Mouse (Mus musculus): ENCODE measurements around the gene Fndc3b. TPM values are rescaled to one million over a fixed set of nuclear protein-coding genes. Genes with fewer than 3 reads are reported as not detected.

Fndc3b gene
- polyA plus RNA-seq (2015; fragmentation: Illumina TruSeq; extraction: RNeasy Lipid Tissue Mini Kit (QIAGEN cat#74804); ENCODE audit: insufficient read depth, low read depth, low replicate concordance): 8.9 TPM

GRCm38 (mm10) chr3:27710648-27711428 is at the start of gene Fndc3b:
Fndc3b (minus strand) TSS chr3:27711307.

GRCm38 (mm10) chr3:27371276-27371621 is 339.9 kb downstream of the Fndc3b start, which contains the start of gene Ghsr:
Ghsr (plus strand) TSS chr3:27371351.

Other genes starting within 250 kb of the Fndc3b start
- gene Tmem212, start 185.1 kb upstream of the Fndc3b start, polyA plus RNA-seq (2015; fragmentation: Illumina TruSeq; extraction: RNeasy Lipid Tissue Mini Kit (QIAGEN cat#74804); ENCODE audit: insufficient read depth, low read depth, low replicate concordance): not detected
- 5.3 TPM for gene Pld1, start 227.4 kb upstream of the Fndc3b start, polyA plus RNA-seq (2015; fragmentation: Illumina TruSeq; extraction: RNeasy Lipid Tissue Mini Kit (QIAGEN cat#74804); ENCODE audit: insufficient read depth, low read depth, low replicate concordance)

Measured in pancreas, adult 10 weeks (tissue).